Mouse (Mus musculus): Measurements from ENCODE around the gene Dmrt2. TPM values are rescaled to one million over a fixed set of nuclear protein-coding genes. Genes with fewer than 3 reads are reported as not detected.

Dmrt2 gene
- total and polyA plus RNA-seq, 3 experiments: 0.09 to 0.37 (median 0.23) TPM

DNA sequence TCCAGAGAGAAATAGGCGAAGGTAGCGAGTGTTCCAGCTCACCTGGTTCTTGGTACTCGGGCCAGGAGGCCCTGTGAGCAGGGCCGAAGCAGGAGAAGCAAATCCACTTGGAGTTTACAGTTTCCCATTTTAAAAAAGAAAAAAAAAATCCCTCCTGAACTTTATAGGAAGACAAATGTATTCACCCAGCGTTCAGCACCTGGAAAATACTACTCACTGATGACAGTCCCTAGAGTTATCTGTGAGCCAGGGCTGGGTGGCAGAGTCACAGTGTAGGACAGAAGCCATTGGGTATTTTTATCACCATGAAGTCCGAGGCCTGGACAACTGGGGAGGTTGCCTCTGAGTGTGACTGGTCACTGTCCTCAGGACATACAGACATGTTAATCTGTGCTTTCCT is 30.4 kb upstream of the Dmrt2 start:
- no peak overlapping the region for H3K9ac ChIP-seq (ENCODE audit: low read depth, low read length)
- no peak overlapping the region for H3K4me3 ChIP-seq
- 74% methylated on average over 6 of the region's 6 CpGs for WGBS
- H3K79me2 ChIP-seq (replicated peaks; ENCODE audit: control insufficient read depth, insufficient read depth, low read length): no peaks in the 10 kb centered on the region
- H3K27ac ChIP-seq: no peak overlapping the region
- DNase-seq: no peak
- TF ChIP-seq CTCF (IDR thresholded peaks at IDR 0.05): no peak
- no peak for TF ChIP-seq POLR2A (IDR thresholded peaks at IDR 0.05; ENCODE audit: insufficient read depth, low read depth, low read length)
- TF ChIP-seq EP300 (IDR thresholded peaks at IDR 0.05; ENCODE audit: insufficient read depth, low read depth, low read length): no peak
- no peaks in the 10 kb centered on the region for H3K27me3 ChIP-seq (ENCODE audit: control insufficient read depth, insufficient read depth, low read length)
- no peaks in the 10 kb centered on the region for H3K4me1 ChIP-seq (ENCODE audit: control insufficient read depth, insufficient read depth, low read length)
- intact Hi-C loops (cut with DNase I): no loop called here
- no peaks in the 10 kb centered on the region for H3K36me3 ChIP-seq (ENCODE audit: control insufficient read depth, insufficient read depth, low read length)

DNA sequence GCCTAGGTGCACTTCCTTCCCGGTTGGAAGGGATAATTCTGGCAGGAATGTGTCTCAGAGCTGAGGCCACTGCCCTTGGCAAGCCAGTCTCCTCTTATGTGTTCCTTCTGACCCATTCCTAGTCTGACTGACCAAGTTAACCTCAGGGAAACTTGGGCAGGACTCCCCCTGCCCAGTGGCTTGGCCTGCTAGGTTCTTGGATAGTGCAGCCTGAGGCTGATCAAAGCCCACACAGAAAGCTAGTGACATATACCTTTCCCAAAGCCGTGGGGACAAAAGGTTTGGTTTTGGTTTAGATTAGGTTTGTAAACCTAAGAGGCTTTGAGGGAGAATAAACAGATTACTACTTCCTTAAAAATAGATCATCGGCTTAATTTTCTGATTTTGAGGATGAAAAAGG is 25.1 kb upstream of the Dmrt2 start:
- no peaks in the 10 kb centered on the region for H3K36me3 ChIP-seq (ENCODE audit: control insufficient read depth, insufficient read depth, low read length)
- no peak overlapping the region for H3K27ac ChIP-seq
- 62% methylated on average over 3 of the region's 3 CpGs for WGBS
- H3K27me3 ChIP-seq (ENCODE audit: control insufficient read depth, insufficient read depth, low read length): no peaks in the 10 kb centered on the region
- no peak overlapping the region for H3K4me3 ChIP-seq
- no peak for DNase-seq
- no peaks in the 10 kb centered on the region for H3K4me1 ChIP-seq (ENCODE audit: control insufficient read depth, insufficient read depth, low read length)
- no peaks in the 10 kb centered on the region for H3K79me2 ChIP-seq (replicated peaks; ENCODE audit: control insufficient read depth, insufficient read depth, low read length)
- no peak for TF ChIP-seq CTCF (IDR thresholded peaks at IDR 0.05)
- TF ChIP-seq POLR2A (IDR thresholded peaks at IDR 0.05; ENCODE audit: insufficient read depth, low read depth, low read length): no peak
- no peak for TF ChIP-seq EP300 (IDR thresholded peaks at IDR 0.05; ENCODE audit: insufficient read depth, low read depth, low read length)
- intact Hi-C loops (cut with DNase I): no loop called here
- H3K9ac ChIP-seq (ENCODE audit: low read depth, low read length): no peak overlapping the region

DNA sequence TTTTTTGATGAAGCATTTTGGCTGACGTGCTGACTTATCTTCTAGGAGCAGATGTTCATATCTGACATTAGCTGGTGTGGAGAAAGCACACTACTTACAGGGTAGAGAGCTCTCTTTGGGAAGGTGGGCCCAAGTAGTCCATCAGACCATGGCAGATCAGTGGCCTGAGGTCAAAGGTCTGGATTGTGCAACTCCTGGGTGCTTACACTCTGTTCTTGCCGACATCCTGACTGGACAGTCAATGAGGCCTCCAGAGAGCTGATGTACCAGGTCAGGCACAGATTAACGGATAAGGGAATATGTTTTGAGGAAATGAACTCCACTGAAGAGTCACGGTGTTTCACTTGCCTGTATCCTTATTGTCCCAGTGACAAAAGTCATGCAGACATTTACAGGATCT is 23.5 kb upstream of the Dmrt2 start:
- intact Hi-C loops (cut with DNase I): no loop called here
- DNase-seq: no peak
- no peak overlapping the region for H3K4me3 ChIP-seq
- H3K27ac ChIP-seq: no peak overlapping the region
- no peaks in the 10 kb centered on the region for H3K27me3 ChIP-seq (ENCODE audit: control insufficient read depth, insufficient read depth, low read length)
- no peak for TF ChIP-seq CTCF (IDR thresholded peaks at IDR 0.05)
- TF ChIP-seq EP300 (IDR thresholded peaks at IDR 0.05; ENCODE audit: insufficient read depth, low read depth, low read length): no peak
- TF ChIP-seq POLR2A (IDR thresholded peaks at IDR 0.05; ENCODE audit: insufficient read depth, low read depth, low read length): no peak
- H3K4me1 ChIP-seq (ENCODE audit: control insufficient read depth, insufficient read depth, low read length): no peaks in the 10 kb centered on the region
- H3K9ac ChIP-seq (ENCODE audit: low read depth, low read length): no peak overlapping the region
- no peaks in the 10 kb centered on the region for H3K36me3 ChIP-seq (ENCODE audit: control insufficient read depth, insufficient read depth, low read length)
- 56% methylated on average over 4 of the region's 4 CpGs for WGBS
- H3K79me2 ChIP-seq (replicated peaks; ENCODE audit: control insufficient read depth, insufficient read depth, low read length): no peaks in the 10 kb centered on the region

DNA sequence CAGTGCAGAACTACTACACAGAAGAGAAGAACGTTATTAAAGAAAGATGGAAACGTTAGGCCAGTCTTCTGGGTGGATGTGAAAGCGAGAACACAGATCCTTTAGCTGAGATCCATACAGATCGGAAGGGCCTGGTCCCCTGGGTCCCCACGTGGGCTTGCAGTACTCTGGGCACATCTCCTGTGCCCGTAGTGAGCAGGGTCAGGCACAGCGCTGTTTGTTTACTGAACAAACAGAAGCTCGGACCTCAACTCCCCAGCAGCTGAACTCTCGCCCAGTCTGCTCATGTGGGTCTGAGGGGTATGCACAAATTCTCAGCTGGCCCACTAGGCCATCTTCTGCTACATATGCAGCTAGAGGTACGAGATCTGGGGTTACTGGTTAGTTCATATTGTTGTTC is 21.7 kb upstream of the Dmrt2 start:
- TF ChIP-seq POLR2A (IDR thresholded peaks at IDR 0.05; ENCODE audit: insufficient read depth, low read depth, low read length) (no peak), EP300 (IDR thresholded peaks at IDR 0.05; ENCODE audit: insufficient read depth, low read depth, low read length) (no peak), CTCF (IDR thresholded peaks at IDR 0.05) (no peak)
- H3K27ac ChIP-seq: no peak overlapping the region
- no peak overlapping the region for H3K9ac ChIP-seq (ENCODE audit: low read depth, low read length)
- H3K4me3 ChIP-seq: no peak overlapping the region
- intact Hi-C loops (cut with DNase I): no loop called here
- H3K79me2 ChIP-seq (replicated peaks; ENCODE audit: control insufficient read depth, insufficient read depth, low read length): no peaks in the 10 kb centered on the region
- H3K27me3 ChIP-seq (ENCODE audit: control insufficient read depth, insufficient read depth, low read length): no peaks in the 10 kb centered on the region
- H3K36me3 ChIP-seq (ENCODE audit: control insufficient read depth, insufficient read depth, low read length): no peaks in the 10 kb centered on the region
- H3K4me1 ChIP-seq (ENCODE audit: control insufficient read depth, insufficient read depth, low read length): no peaks in the 10 kb centered on the region
- no peak for DNase-seq
- WGBS: 55% methylated on average over 10 of the region's 10 CpGs

DNA sequence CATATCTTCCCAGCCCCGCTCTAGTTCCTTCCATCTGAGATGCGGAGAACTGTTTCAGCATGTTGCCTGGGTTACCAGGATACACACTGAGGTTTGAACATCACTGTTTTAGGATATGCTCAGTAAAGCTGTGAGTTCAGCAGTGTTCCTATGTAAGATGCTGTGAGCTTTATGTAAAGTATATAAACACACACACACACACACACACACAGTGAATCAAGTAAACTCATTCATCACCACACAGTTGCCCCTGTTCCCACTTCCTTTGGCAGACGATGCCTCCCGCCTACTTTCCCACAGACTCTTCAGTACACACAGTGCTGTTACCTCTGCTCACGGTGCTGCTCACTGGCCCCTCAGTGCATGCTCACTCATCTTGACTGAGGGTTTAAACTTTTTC is 19.7 kb upstream of the Dmrt2 start:
- H3K27me3 ChIP-seq (ENCODE audit: control insufficient read depth, insufficient read depth, low read length): 0 out of 2 replicates have a peak, but pooled peaks cover 2% of the 10 kb centered on the region
- H3K27ac ChIP-seq: no peak overlapping the region
- H3K36me3 ChIP-seq (ENCODE audit: control insufficient read depth, insufficient read depth, low read length): no peaks in the 10 kb centered on the region
- TF ChIP-seq POLR2A (IDR thresholded peaks at IDR 0.05; ENCODE audit: insufficient read depth, low read depth, low read length): no peak
- TF ChIP-seq EP300 (IDR thresholded peaks at IDR 0.05; ENCODE audit: insufficient read depth, low read depth, low read length): no peak
- TF ChIP-seq CTCF (IDR thresholded peaks at IDR 0.05): no peak
- H3K4me1 ChIP-seq (ENCODE audit: control insufficient read depth, insufficient read depth, low read length): no peaks in the 10 kb centered on the region
- H3K9ac ChIP-seq (ENCODE audit: low read depth, low read length): no peak overlapping the region
- no peak for DNase-seq
- intact Hi-C loops (cut with DNase I): no loop called here
- WGBS: 68% methylated on average over 5 of the region's 5 CpGs
- no peak overlapping the region for H3K4me3 ChIP-seq
- no peaks in the 10 kb centered on the region for H3K79me2 ChIP-seq (replicated peaks; ENCODE audit: control insufficient read depth, insufficient read depth, low read length)

DNA sequence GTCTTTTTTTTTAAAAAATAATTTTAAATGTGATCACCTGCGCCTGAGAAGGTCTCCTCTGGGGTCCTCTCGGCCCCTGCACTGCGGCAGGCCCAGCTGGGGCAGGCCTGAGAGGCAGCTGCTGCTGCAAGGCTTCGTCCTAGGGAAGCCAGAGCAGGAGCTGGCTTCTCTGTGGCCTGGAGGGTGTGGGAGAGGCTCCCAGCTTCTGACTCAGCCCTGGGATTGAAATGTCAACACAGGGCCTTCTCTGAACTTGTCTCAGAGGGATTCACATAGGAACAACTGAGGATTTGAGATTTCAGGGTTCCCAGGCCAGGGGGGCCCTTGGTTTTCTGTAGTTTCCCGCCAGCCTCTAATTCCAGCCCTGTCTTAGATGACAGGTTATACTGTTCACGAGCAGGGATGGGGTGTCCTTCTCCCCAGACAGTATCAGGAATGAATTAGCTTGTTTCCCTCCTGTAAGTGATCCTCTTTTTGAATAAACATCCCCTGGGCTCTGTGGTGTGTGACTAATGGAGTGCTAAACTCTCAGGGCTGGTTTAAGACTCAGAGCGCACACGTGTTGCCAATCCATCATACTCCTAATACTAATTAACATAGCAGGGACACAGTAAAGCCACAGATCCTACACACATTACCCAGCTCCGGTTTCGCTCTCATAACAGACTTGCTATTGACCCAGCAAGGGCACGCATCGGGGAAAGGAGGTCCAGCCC is 18.0 kb upstream of the Dmrt2 start:
- Histone ChIP-seq H3K79me2 (replicated peaks; ENCODE audit: control insufficient read depth, insufficient read depth, low read length) (no peaks in the 10 kb centered on the region), H3K27ac (no peak overlapping the region), H3K9ac (ENCODE audit: low read depth, low read length) (no peak overlapping the region), H3K27me3 (ENCODE audit: control insufficient read depth, insufficient read depth, low read length) (0 out of 2 replicates have a peak, but pooled peaks cover 2% of the 10 kb centered on the region), H3K4me3 (no peak overlapping the region), H3K4me1 (ENCODE audit: control insufficient read depth, insufficient read depth, low read length) (no peaks in the 10 kb centered on the region), H3K36me3 (ENCODE audit: control insufficient read depth, insufficient read depth, low read length) (no peaks in the 10 kb centered on the region)
- intact Hi-C loops (cut with DNase I): no loop called here
- DNase-seq: no peak
- TF ChIP-seq EP300 (IDR thresholded peaks at IDR 0.05; ENCODE audit: insufficient read depth, low read depth, low read length): no peak
- no peak for TF ChIP-seq CTCF (IDR thresholded peaks at IDR 0.05)
- no peak for TF ChIP-seq POLR2A (IDR thresholded peaks at IDR 0.05; ENCODE audit: insufficient read depth, low read depth, low read length)
- WGBS: 71% methylated on average over 12 of the region's 12 CpGs

Data from heart, adult 2 months (tissue).